ENCODE assay signal across 9 mouse cellular contexts in the genomic region with DNA sequence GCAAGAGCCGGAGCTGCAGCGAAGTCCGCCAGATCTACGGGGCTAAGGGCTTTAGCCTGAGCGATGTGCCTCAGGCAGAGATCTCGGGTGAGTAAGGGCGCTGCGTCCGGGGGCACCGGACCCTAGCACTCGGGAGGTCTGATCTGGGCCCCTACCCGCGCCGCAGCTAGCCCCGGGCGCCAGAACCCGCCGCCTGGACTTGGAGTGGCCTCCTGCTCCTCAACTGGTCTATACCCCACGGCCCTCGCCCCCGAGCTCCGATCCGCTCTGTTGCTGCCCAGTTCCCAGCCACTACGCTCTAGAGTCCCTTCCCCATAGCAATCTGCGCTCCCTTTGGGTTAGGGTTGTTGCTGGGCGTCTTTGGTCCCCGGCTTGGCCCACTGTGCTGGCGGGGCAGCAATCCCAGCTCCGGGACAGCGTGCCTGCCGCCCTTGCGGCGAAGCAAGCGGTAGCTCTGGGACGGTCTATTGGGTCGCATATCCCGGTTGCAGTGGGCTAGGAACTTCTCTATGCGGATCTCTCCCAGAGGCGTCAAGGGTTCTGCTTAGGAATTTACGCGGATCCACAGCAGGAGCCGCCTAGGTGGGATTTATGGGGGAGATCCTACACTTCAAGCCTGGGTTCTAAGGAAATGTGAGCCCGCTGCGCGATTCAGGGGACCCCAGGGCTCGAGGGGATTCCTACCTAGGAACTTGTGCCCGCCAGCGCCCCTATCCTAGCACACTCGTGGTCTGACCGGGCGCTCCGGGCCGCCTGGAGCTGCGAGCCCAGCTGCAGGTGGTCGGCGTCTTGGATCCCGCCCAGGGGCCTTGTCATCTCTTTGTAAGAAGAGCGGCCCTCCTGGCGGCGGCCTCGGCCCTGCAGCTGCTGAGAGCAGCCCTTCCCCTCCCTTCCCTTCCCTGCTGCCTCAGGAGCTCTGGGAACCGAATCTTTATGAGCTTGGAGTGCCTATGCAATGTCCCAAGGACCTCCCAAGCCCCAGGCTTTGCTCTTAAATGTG. TPM values are rescaled to one million over a fixed set of nuclear protein-coding genes. Genes with fewer than 3 reads are reported as not detected.
DNase-seq lines count a peak whose midpoint lies in the region; ATAC-seq and TF ChIP-seq lines count a peak whose summit lies in the region.
"Had no signal": no experiment of that assay in that cellular context is flagged by ENCODE, and none has a peak within 500 bp of the region (broad histone marks: within the 10 kb centered on the region; RNA-seq: fewer than 3 reads in every experiment).

No protein-coding gene starts in this region.

- H3K4me1 ChIP-seq in forebrain, embryonic 15.5 days: peaks cover 52% of the 10 kb centered on the region
- peaks cover 57% of the 10 kb centered on the region for H3K4me1 ChIP-seq in hindbrain, embryonic 13.5 days (replicated peaks)
- H3K4me1 ChIP-seq in limb, embryonic 12.5 days (replicated peaks): peaks cover 25% of the 10 kb centered on the region

- H3K79me2 ChIP-seq in myocyte (ENCODE audit: control insufficient read depth, insufficient read depth): peaks cover 56% of the 10 kb centered on the region

- WGBS in forebrain, embryonic 15.5 days: under 1% methylated on average over 62 of the region's 62 CpGs
- under 1% methylated on average over 62 of the region's 62 CpGs for WGBS in hindbrain, embryonic 13.5 days
- WGBS in limb, embryonic 12.5 days: under 1% methylated on average over 62 of the region's 62 CpGs

- H3K36me3 ChIP-seq in forebrain, embryonic 15.5 days: no peaks in the 10 kb centered on the region
- H3K36me3 ChIP-seq in hindbrain, embryonic 13.5 days: peaks cover 16% of the 10 kb centered on the region
- peaks cover 32% of the 10 kb centered on the region for H3K36me3 ChIP-seq in limb, embryonic 12.5 days
- peaks cover 23% of the 10 kb centered on the region for H3K36me3 ChIP-seq in myocyte (ENCODE audit: control insufficient read depth, insufficient read depth)
- H3K36me3 ChIP-seq: G1E had no signal

- no peaks in the 10 kb centered on the region for H3K9me3 ChIP-seq in forebrain, embryonic 15.5 days
- H3K9me3 ChIP-seq in hindbrain, embryonic 13.5 days: no peaks in the 10 kb centered on the region
- H3K9me3 ChIP-seq in limb, embryonic 12.5 days: no peaks in the 10 kb centered on the region

- peak overlapping the region; percentile 76 for H3K4me2 ChIP-seq in forebrain, embryonic 15.5 days (replicated peaks)
- peak overlapping the region; percentile 86 for H3K4me2 ChIP-seq in hindbrain, embryonic 13.5 days
- peak overlapping the region; percentile 78 for H3K4me2 ChIP-seq in limb, embryonic 12.5 days
- peak overlapping the region; percentile 91 for H3K4me2 ChIP-seq in myocyte (ENCODE audit: low read depth)

- no peaks in the 10 kb centered on the region for H3K27me3 ChIP-seq in forebrain, embryonic 15.5 days
- peaks cover 19% of the 10 kb centered on the region for H3K27me3 ChIP-seq in hindbrain, embryonic 13.5 days
- 0 out of 2 replicates have a peak, but pooled peaks cover 2% of the 10 kb centered on the region for H3K27me3 ChIP-seq in limb, embryonic 12.5 days
- H3K27me3 ChIP-seq in myocyte (ENCODE audit: control insufficient read depth, insufficient read depth, insufficient read length): no peaks in the 10 kb centered on the region

- H3ac ChIP-seq in myocyte (ENCODE audit: control insufficient read depth, insufficient read length): peak overlapping the region; percentile 78

- peak; percentile 32 for TF ChIP-seq POLR2A in myocyte (IDR thresholded peaks at IDR 0.05; ENCODE audit: insufficient read length, low read depth)

- H3K9ac ChIP-seq in forebrain, embryonic 15.5 days (replicated peaks): peak overlapping the region; percentile 97
- peak overlapping the region; percentile 97 for H3K9ac ChIP-seq in hindbrain, embryonic 13.5 days
- peak overlapping the region; percentile 94 for H3K9ac ChIP-seq in limb, embryonic 12.5 days (replicated peaks)

- H3K27ac ChIP-seq in forebrain, embryonic 15.5 days (replicated peaks): peak overlapping the region; percentile 97
- peak overlapping the region; percentile 90 for H3K27ac ChIP-seq in hindbrain, embryonic 13.5 days
- peak overlapping the region; percentile 97 for H3K27ac ChIP-seq in limb, embryonic 12.5 days

- H3K4me3 ChIP-seq in forebrain, embryonic 15.5 days: peak overlapping the region; percentile 73
- peak overlapping the region; percentile 95 for H3K4me3 ChIP-seq in hindbrain, embryonic 13.5 days
- H3K4me3 ChIP-seq in limb, embryonic 12.5 days (replicated peaks): peak overlapping the region; percentile 95
- H3K4me3 ChIP-seq in myocyte: peak overlapping the region; percentile 100

- peak; percentile 41 for DNase-seq in layer of hippocampus, adult 11-12 months (ENCODE audit: low spot score)
- DNase-seq in layer of hippocampus, adult 9-10 months (ENCODE audit: low spot score): no peak
- DNase-seq in cerebellum, adult 11-12 months: peak; percentile 76
- peak; percentile 29 to 38 for DNase-seq in thymus, postnatal 10 days (ENCODE audit: low spot score in 2 of 2)

- peak; percentile 29 for ATAC-seq in forebrain, embryonic 15.5 days (replicated peaks)
- ATAC-seq in hindbrain, embryonic 13.5 days (ENCODE audit: low FRiP score): peak; percentile 21
- peak; percentile 37 for ATAC-seq in limb, embryonic 12.5 days (ENCODE audit: insufficient number of reproducible peaks, insufficient read depth, low FRiP score, low TSS enrichment, low read depth)

TF ChIP-seq in myocyte, 11 proteins besides CTCF, POLR2A, EP300 and RAD21:
- TF ChIP-seq MYOG (IDR thresholded peaks at IDR 0.05; ENCODE audit: control insufficient read depth in 1 of 3, insufficient read depth in 1 of 3, insufficient read length in 2 of 3, low read depth in 2 of 3) (peak in 2 of 3 experiments; percentile 20 to 75), E2F4 (IDR thresholded peaks at IDR 0.05; ENCODE audit: insufficient read depth) (no peak), TCF12 (IDR thresholded peaks at IDR 0.05; ENCODE audit: insufficient read depth, poor library complexity, severe bottlenecking) (no peak), USF1 (IDR thresholded peaks at IDR 0.05; ENCODE audit: low read depth) (no peak), MYOD1 (IDR thresholded peaks at IDR 0.05; ENCODE audit: control insufficient read depth in 1 of 3, insufficient read length in 2 of 3, low read depth in 2 of 3) (peak in 2 of 3 experiments; percentile 40 to 64), REST (IDR thresholded peaks at IDR 0.05; ENCODE audit: insufficient read depth, insufficient read length) (no peak), SRF (IDR thresholded peaks at IDR 0.05; ENCODE audit: control insufficient read depth, insufficient read length, low read depth) (no peak), CEBPB (IDR thresholded peaks at IDR 0.05; ENCODE audit: insufficient read depth, poor library complexity, severe bottlenecking) (no peak), TCF3 (IDR thresholded peaks at IDR 0.05; ENCODE audit: insufficient read length, low read depth) (no peak), POLR2AphosphoS2 (IDR thresholded peaks at IDR 0.05; ENCODE audit: insufficient read length, low read depth) (peak; percentile 30), MAX (IDR thresholded peaks at IDR 0.05; ENCODE audit: low read depth) (no peak)

RNA-seq across cellular contexts. Expression of gene Gpc1, which starts 0.9 kb away (rescaled TPM):
- polyA plus RNA-seq in forebrain, embryonic 15.5 days (2015; fragmentation: Nextera tagmentation; extraction: Ambion mirVana): 83.9 and 86.1 TPM in 2 replicates
- 56.2 and 57.1 TPM in 2 replicates for polyA plus RNA-seq in hindbrain, embryonic 13.5 days (2015; fragmentation: Nextera tagmentation; extraction: Ambion mirVana)
- 82.2 and 87.9 TPM in 2 replicates for polyA plus RNA-seq in limb, embryonic 12.5 days (2016; fragmentation: Nextera tagmentation; extraction: Ambion mirVana)
- 930 TPM for polyA plus RNA-seq in myocyte (2012; fragmentation: generic; extraction: Trizol)
- polyA plus RNA-seq: G1E had no signal

Comparison
In these comparisons a context has a peak if more than half of its experiments do, and no peak if none do; other contexts are left out.
1. RNA of gene Gpc1, which starts 0.9 kb away (polyA plus RNA-seq): 930 TPM in myocyte (single experiment); 83.9 to 86.1 TPM in forebrain, embryonic 15.5 days, 82.2 to 87.9 TPM in limb, embryonic 12.5 days and 56.2 to 57.1 TPM in hindbrain, embryonic 13.5 days; every median in the first group is over 10 times any median in the second.
2. Peak in every context shown above with its lines, with median percentiles within 50 percentile points of each other: ATAC-seq, H3K27ac ChIP-seq, H3K4me2 ChIP-seq, H3K4me3 ChIP-seq and H3K9ac ChIP-seq.